Mouse (Mus musculus): ENCODE measurements around the gene Gm10778. TPM values are rescaled to one million over a fixed set of nuclear protein-coding genes. Genes with fewer than 3 reads are reported as not detected.

Gm10778 gene
- total RNA-seq, 2 experiments from 2014 or later = 1.7 to 2.2 TPM

Other genes starting within 250 kb of the Gm10778 start
- gene Nfic, start 193.4 kb upstream of the Gm10778 start, total RNA-seq (2021) = 100 to 1,000 TPM; 329 to 332 TPM
- under 1 TPM; 0.38 to 0.99 TPM for gene Celf5, start 166.3 kb upstream of the Gm10778 start, total RNA-seq (2021)
- 10 to 100 TPM; 45.9 to 48.2 TPM for gene Ncln, start 152.7 kb upstream of the Gm10778 start, total RNA-seq (2021)
- gene S1pr4, start 148.9 kb upstream of the Gm10778 start, total RNA-seq (2021) = under 1 TPM; 0.56 to 0.61 TPM
- under 1 TPM; 0.47 to 0.77 TPM for gene Gna15, start 124.8 kb upstream of the Gm10778 start, total RNA-seq (2021)
- gene Gna11, start 103.9 kb upstream of the Gm10778 start, total RNA-seq (2021) = 10 to 100 TPM; 40.6 to 44.8 TPM
- gene Aes, start 89.6 kb upstream of the Gm10778 start, total RNA-seq (2021) = 100 to 1,000 TPM; 614 to 667 TPM
- gene Tle2, start 74.5 kb upstream of the Gm10778 start, total RNA-seq (2021) = 1 to 10 TPM; 4.4 to 9.4 TPM
- gene Tle6, start 48.0 kb upstream of the Gm10778 start, total RNA-seq (2021) = 1 to 10 TPM; 2.2 to 3.1 TPM
- gene BC025920, start 42.8 kb upstream of the Gm10778 start, total RNA-seq (2021) = 1 to 10 TPM; 1.6 to 1.8 TPM
- 1 to 10 TPM; 7.3 to 9.7 TPM for gene Sirt6, start 21.3 kb upstream of the Gm10778 start, total RNA-seq (2021)
- gene Ankrd24, start 20.5 kb upstream of the Gm10778 start, total RNA-seq (2021) = 10 to 100 TPM; 13.0 to 18.4 TPM
- 1 to 10 TPM; 5.0 to 7.7 TPM for gene Zfp433, start 55.8 kb downstream of the Gm10778 start, total RNA-seq (2021)
- gene Gm3055, start 122.1 kb downstream of the Gm10778 start, total RNA-seq (2021) = 1 to 10 TPM; 2.3 to 3.1 TPM
- 1 to 10 TPM in 1 of 2 experiments, under 1 TPM in 1; 0.94 to 1.1 TPM for gene Gm4767, start 163.1 kb downstream of the Gm10778 start, total RNA-seq (2021)
- gene Gm32687, start 214.9 kb downstream of the Gm10778 start, total RNA-seq (2021) = 1 to 10 TPM; 2.3 to 3.2 TPM